Mouse (Mus musculus): ENCODE data around the gene Tspan33. TPM values are rescaled to one million over a fixed set of nuclear protein-coding genes. Genes with fewer than 3 reads are reported as not detected.
"Not testable (repeated sequence)": the region's sequence is repeated elsewhere in the genome, so short reads cannot be mapped to it uniquely, and the experiment has no call there.

Gene Tspan33
- total RNA-seq, 2 experiments from 2014 or later: 2.9 to 3.8 TPM

- DNase-seq: peak; percentile 73
- intact Hi-C loops (cut with DNase I; ENCODE audit: low total_unique reads): no loop called here
Observed at GRCm38 (mm10) chr6:29735689-29736451, 41.8 kb downstream of the Tspan33 start.

GRCm38 (mm10) chr6:29736610-29737458 lies 42.8 kb downstream of the Tspan33 start:
- no peak for DNase-seq
- intact Hi-C loops (cut with DNase I; ENCODE audit: low total_unique reads): no loop called here

GRCm38 (mm10) chr6:29751466-29752152 lies 57.6 kb downstream of the Tspan33 start:
- no peak for DNase-seq
- intact Hi-C loops (cut with DNase I; ENCODE audit: low total_unique reads): no loop called here

GRCm38 (mm10) chr6:29753336-29753735 lies 59.3 kb downstream of the Tspan33 start:
- no peak for DNase-seq
- intact Hi-C loops (cut with DNase I; ENCODE audit: low total_unique reads): no loop called here

GRCm38 (mm10) chr6:29756001-29756400 lies 62.0 kb downstream of the Tspan33 start:
- intact Hi-C loops (cut with DNase I; ENCODE audit: low total_unique reads): no loop called here
- DNase-seq: no peak

GRCm38 (mm10) chr6:29756476-29756875 lies 62.5 kb downstream of the Tspan33 start:
- intact Hi-C loops (cut with DNase I; ENCODE audit: low total_unique reads): no loop called here

GRCm38 (mm10) chr6:29758417-29758816 lies 64.4 kb downstream of the Tspan33 start:
- intact Hi-C loops (cut with DNase I; ENCODE audit: low total_unique reads): loop anchor here (2.0 kb wide), 1 partner anchor 48 kb away; no protein-coding TSS in a partner anchor
- peak; percentile 68 for DNase-seq

More at GRCm38 (mm10) chr6:29756476-29756875, 62.5 kb downstream of the Tspan33 start:
- no peak for DNase-seq

- no peak for DNase-seq
- intact Hi-C loops (cut with DNase I; ENCODE audit: low total_unique reads): loop anchor here (2.0 kb wide), 1 partner anchor 48 kb away; no protein-coding TSS in a partner anchor
Observed at GRCm38 (mm10) chr6:29759012-29759679, 65.1 kb downstream of the Tspan33 start.

GRCm38 (mm10) chr6:29760397-29760796 lies 66.4 kb downstream of the Tspan33 start:
- intact Hi-C loops (cut with DNase I; ENCODE audit: low total_unique reads): loop anchor here (5.0 kb wide), 1 partner anchor 57 kb away; no protein-coding TSS in a partner anchor
- not testable (repeated sequence) for DNase-seq

- intact Hi-C loops (cut with DNase I; ENCODE audit: low total_unique reads): loop anchor here (5.0 kb wide), 1 partner anchor 56 kb away; no protein-coding TSS in a partner anchor
- DNase-seq: no peak
Observed at GRCm38 (mm10) chr6:29761282-29761681, 67.3 kb downstream of the Tspan33 start.

- intact Hi-C loops (cut with DNase I; ENCODE audit: low total_unique reads): loop anchor here (5.0 kb wide), 1 partner anchor 55 kb away; no protein-coding TSS in a partner anchor
- DNase-seq: no peak
Observed at GRCm38 (mm10) chr6:29762524-29762923, 68.5 kb downstream of the Tspan33 start.

- DNase-seq: no peak
- intact Hi-C loops (cut with DNase I; ENCODE audit: low total_unique reads): no loop called here
Observed at GRCm38 (mm10) chr6:29766874-29767273, 72.9 kb downstream of the Tspan33 start.

Other genes with a start within 250 kb of the Tspan33 start
- 10 to 100 TPM; 97.8 to 99.2 TPM for gene Atp6v1f, start 226.5 kb upstream of the Tspan33 start, total RNA-seq (2021)
- not detected for gene Atp6v1fnb, start 222.8 kb upstream of the Tspan33 start, total RNA-seq (2021)
- 10 to 100 TPM; 12.4 to 13.8 TPM for gene Kcp, start 186.3 kb upstream of the Tspan33 start, total RNA-seq (2021)
- 1 to 10 TPM; 1.0 to 1.8 TPM for gene Irf5, start 167.6 kb upstream of the Tspan33 start, total RNA-seq (2021)
- gene Tnpo3, start 84.3 kb upstream of the Tspan33 start, total RNA-seq (2021): 10 to 100 TPM; 28.3 to 28.8 TPM
- 10 to 100 TPM; 11.0 to 14.4 TPM for gene Smo, start 41.3 kb downstream of the Tspan33 start, total RNA-seq (2021)
- gene Ahcyl2, start 73.8 kb downstream of the Tspan33 start, total RNA-seq (2021): 10 to 100 TPM in 1 of 2 experiments, 1 to 10 TPM in 1; 9.5 to 10.9 TPM
- gene Strip2, start 222.8 kb downstream of the Tspan33 start, total RNA-seq (2021): 1 to 10 TPM; 2.0 to 2.3 TPM